Mouse (Mus musculus): ENCODE measurements around the gene Tmem150b. TPM values are rescaled to one million over a fixed set of nuclear protein-coding genes. Genes with fewer than 3 reads are reported as not detected.

Tmem150b gene
- total RNA-seq, 2 experiments from 2014 or later: 0.22 to 0.23 TPM

DNA sequence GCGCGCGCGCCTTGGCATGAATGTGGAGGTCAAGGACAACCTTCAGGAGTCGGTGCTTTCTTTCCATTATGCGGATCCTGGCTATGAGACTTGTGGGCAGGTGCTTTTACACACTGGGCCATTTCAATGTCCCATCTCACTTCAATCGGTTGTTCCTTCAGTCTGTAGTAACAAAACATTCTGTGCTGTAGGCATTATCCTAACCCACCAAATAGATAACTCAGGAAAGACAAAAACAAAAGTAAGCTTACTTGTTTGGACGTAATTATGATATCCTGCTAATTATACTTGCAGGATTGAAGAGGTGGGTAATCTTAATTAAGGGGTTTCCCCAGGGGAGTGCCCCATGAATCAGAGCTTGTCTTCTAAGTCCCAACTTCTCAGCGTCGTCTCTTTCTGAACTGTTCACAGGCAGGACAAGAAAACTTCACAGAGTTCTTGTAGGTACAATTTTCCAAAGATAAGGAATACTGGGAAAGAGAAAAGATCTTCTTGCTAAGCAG is 14.0 kb upstream of the Tmem150b start:
- DNase-seq (ENCODE audit: low spot score): no peak
- intact Hi-C loops (cut with DNase I): no loop called here

GRCm38 (mm10) chr7:4732968-4733392 is 7.9 kb upstream of the Tmem150b start:
- DNase-seq (ENCODE audit: low spot score): no peak
- intact Hi-C loops (cut with DNase I): no loop called here

- DNase-seq (ENCODE audit: low spot score): no peak
- intact Hi-C loops (cut with DNase I): no loop called here
Observed at GRCm38 (mm10) chr7:4731090-4731489, 6.0 kb upstream of the Tmem150b start.

GRCm38 (mm10) chr7:4724359-4724758 is 690 bp downstream of the Tmem150b start:
- no peak for DNase-seq (ENCODE audit: low spot score)
- intact Hi-C loops (cut with DNase I): no loop called here

DNA sequence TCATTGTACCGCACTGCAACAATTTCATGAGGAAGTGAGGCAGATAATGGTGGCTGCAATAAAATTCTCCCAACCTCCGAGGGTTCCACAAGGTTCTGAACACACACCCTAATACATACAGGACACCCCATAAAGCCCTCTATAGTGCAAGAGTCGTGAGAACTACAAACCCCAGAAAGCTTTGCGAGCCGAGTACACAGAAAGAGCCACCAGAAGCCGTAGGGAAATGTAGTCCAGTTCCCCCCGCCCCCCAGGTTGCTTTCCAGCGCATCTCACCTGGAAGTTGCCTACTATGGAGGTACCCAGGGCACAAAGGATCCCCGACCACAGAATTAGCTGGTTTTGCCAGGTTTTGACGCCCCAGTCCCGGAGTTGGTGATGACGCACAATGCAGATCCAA is 1.5 kb downstream of the Tmem150b start:
- intact Hi-C loops (cut with DNase I): no loop called here
- DNase-seq (ENCODE audit: low spot score): no peak

DNA sequence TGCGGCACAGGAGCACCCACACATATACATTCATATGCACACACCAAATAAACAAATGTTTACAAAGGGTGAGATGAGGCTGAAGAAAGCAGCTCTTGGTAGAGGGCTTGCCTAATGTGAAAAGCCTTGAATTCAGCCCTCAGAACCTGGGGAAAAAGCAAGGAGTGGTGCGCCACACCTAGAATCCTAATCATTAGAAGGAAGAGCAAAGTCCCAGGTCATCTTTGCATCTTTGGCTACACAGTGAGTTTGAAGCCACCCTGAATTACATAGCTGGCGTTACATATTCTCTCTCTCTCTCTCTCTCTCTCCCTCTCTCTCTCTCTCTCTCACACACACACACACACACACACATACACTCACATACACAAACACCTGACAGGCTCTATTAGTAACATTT is 5.8 kb downstream of the Tmem150b start:
- intact Hi-C loops (cut with DNase I): no loop called here
- DNase-seq (ENCODE audit: low spot score): no peak

DNA sequence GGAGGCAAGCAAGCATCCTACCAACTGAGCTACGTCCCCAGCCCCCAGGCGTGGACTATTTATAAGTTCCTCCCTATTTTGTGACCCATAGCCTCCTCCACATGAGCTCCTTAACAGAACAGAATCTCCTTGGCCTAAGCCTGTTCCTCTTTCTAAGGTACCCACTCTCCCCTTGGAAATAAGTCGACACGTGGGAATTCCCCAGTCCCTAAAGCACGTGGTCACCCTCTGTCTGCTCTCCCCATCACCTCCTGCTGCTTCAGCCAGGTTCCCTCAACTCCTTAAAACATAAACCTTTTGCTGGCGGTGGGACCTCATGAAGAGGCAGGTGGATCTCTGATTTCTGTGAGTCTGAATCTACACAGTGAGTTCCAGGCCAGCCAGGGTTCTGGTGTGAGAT is 8.1 kb downstream of the Tmem150b start:
- intact Hi-C loops (cut with DNase I): no loop called here
- DNase-seq (ENCODE audit: low spot score): no peak

DNA sequence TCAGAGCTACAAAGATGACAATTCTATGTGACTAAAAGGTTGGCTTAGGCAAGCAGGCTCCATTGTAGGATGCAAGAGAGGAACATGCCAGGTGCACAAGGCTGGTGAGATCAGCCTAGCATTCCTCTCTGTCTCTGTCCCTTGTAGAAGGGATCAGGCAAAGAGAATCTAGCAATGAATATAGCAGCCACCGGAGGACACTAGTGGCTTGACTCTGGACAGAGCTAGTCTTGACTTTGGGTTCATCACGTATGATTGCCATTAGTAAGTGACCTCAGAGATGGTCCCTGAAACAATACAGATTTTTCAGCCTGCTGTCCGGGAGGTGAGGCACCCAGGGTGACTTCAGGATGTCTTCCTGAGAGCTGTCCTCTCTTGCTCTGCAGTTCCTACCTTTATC is 12.5 kb downstream of the Tmem150b start:
- no peak for DNase-seq (ENCODE audit: low spot score)
- intact Hi-C loops (cut with DNase I): no loop called here

DNA sequence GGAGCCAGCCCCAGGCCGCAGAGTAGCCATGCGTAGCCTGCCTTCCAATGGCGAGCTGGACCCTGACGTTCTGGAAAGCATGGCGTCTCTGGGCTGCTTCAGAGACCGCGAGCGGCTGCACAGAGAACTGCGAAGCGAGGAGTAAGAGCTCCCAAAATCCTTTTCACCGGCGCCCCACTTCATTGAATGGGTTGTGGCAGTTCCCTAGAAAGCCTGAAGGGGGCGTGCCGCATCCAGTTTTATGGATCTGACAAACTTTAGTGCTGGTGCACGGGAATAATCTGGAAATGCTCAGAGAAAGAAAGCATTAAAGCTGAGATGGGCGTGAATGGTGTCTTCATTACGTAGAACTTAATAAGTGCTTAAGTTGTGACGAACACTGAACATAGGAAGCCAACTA is 20.0 kb downstream of the Tmem150b start:
- no peak for DNase-seq (ENCODE audit: low spot score)
- intact Hi-C loops (cut with DNase I): loop anchor here (5.0 kb wide), 1 partner anchor 87 kb away; the partner anchor contains the start of gene Rpl28

DNA sequence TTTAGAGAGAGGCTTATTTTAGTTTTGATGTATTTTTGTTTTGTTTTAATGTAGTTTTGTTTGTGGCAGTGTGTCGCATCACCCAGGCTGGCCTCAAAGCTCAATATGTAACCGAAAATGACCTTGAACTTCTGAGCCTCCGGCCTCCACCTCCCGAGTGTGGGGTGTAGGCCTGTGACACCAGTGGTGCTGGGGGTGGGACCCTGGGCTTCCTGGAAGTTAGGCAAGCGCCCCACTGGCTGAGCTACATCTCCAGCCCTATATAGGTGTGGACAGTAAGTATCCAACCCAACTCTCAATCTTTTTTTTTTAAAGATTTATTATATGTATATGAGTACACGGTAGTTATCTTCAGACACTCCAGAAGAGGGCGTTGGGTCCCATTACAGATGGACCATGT is 21.9 kb downstream of the Tmem150b start:
- intact Hi-C loops (cut with DNase I): no loop called here
- no peak for DNase-seq (ENCODE audit: low spot score)

GRCm38 (mm10) chr7:4702334-4702733 is 22.7 kb downstream of the Tmem150b start:
- no peak for DNase-seq (ENCODE audit: low spot score)
- intact Hi-C loops (cut with DNase I): no loop called here

DNA sequence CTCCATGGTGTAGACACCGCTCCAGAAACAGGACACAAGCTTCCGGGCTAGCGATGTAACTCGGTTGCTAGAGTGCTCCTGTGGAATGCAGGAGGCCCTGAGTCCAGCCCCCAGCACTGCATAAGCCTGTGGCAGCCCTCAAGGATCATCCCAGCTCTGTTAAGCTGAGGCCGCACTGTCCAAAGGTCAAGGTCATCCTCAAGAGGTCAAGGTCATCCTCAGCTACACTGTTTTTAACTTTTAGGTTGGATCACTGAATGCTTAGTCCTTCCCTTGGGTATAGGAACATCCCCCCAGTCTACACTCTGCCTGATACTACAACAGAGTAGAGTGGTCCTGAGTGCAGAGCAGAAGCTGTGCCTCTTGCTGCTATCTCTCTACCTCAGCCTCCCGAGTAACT is 32.0 kb downstream of the Tmem150b start:
- no peak for DNase-seq (ENCODE audit: low spot score)
- intact Hi-C loops (cut with DNase I): no loop called here

- DNase-seq (ENCODE audit: low spot score): no peak
- intact Hi-C loops (cut with DNase I): no loop called here
Observed at GRCm38 (mm10) chr7:4690951-4691653, 33.9 kb downstream of the Tmem150b start.

DNA sequence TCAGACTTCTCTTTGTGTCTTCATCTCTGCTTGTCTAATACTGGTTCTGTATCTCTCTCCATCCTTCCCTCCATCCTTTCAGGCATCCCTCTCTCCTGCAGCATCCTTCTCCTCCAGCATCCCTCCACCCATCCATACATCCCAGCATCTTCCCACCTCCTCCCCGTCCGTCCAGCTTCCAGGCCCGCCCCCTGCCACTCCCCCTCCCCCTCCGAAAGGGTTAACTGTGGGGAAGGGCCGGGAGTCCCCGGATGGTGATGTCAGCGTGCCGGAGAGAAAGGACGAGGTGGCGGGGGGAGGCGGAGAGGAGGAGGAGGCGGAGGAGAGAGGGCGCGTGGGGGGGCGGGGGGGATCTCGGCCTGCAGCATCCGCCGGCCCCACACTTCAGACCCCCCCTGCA is 34.7 kb downstream of the Tmem150b start, which contains the start of gene Brsk1:
Gene Brsk1 (plus strand): TSS at position 218 of the 400 bp plus-strand sequence.
- peak; percentile 26 for DNase-seq (ENCODE audit: low spot score)
- intact Hi-C loops (cut with DNase I): no loop called here

DNA sequence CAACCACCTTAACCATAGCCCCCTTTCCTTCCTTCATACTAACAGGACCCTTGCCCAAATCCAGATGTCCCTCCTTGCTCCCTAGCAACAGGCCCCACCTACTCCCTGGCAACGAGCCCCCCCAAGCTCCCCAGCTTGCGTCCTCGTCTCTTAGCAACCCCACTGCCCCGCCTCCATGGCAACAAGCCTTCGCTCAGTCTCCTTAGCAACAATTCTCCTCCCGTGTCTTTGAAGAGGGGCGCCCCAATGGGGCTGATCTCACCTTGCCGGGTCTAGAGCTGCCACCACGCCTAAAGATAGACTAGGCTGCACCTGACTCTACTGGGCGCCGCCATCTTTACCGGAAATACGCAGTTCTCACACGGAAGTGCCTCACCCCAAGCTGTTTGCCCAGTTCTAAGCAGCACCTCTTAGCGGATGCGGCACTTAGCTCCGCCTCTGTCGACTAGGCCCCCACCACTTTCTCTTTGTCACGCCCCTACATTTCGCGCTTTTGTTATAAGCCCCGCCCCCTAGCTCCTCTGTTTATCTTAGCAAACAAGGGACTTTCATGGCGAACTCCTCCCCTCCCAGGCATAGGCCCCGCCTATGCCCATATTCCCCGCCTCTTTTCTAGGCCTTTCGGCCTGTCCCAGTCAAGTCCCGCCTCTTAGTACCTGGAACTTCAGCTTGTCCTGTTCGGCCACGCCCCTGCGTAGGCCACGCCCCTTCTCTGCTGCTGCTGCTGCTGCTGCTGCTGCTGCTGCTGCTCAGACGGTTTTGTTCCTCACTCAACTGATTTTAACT is 40.2 kb downstream of the Tmem150b start, which contains the start of gene Hspbp1:
Gene Hspbp1 (minus strand): TSS at position 437 of the 786 bp plus-strand sequence.
- intact Hi-C loops (cut with DNase I): loop anchor here (2.0 to 5.0 kb wide), 3 partner anchors 26 to 108 kb away; partner anchors contain the start of genes Kmt5c, Ppp6r1 and Rpl28
- peak; percentile 95 for DNase-seq (ENCODE audit: low spot score)

- intact Hi-C loops (cut with DNase I): loop anchor here (2.0 kb wide), 2 partner anchors 25 to 109 kb away; partner anchors contain the start of genes Ppp6r1 and Rpl28
- DNase-seq (ENCODE audit: low spot score): no peak
Observed at GRCm38 (mm10) chr7:4684203-4684602, 40.8 kb downstream of the Tmem150b start.

GRCm38 (mm10) chr7:4683307-4683706 is 41.7 kb downstream of the Tmem150b start:
- intact Hi-C loops (cut with DNase I): loop anchor here (2.0 kb wide), 1 partner anchor 19 kb away; no protein-coding TSS in a partner anchor
- no peak for DNase-seq (ENCODE audit: low spot score)

DNA sequence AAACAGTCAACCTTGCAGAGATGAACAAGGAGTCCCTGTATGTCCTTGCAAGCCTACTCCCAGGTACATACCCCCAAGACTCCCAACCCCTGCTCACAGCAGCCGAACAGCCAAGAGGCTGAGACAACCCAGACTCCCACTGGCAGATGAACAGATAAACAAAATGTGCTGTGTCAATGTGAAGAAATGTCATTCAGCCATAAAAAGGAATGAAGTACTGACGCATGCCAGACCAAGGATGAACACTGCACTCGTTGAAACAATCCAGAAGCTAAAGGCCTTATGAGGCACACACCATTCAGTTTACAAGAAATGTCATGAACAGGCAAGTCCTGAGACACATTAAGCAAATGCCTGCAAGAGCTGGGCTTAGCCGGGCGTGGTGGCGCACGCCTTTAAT is 49.8 kb downstream of the Tmem150b start:
- DNase-seq (ENCODE audit: low spot score): no peak
- intact Hi-C loops (cut with DNase I): no loop called here

DNA sequence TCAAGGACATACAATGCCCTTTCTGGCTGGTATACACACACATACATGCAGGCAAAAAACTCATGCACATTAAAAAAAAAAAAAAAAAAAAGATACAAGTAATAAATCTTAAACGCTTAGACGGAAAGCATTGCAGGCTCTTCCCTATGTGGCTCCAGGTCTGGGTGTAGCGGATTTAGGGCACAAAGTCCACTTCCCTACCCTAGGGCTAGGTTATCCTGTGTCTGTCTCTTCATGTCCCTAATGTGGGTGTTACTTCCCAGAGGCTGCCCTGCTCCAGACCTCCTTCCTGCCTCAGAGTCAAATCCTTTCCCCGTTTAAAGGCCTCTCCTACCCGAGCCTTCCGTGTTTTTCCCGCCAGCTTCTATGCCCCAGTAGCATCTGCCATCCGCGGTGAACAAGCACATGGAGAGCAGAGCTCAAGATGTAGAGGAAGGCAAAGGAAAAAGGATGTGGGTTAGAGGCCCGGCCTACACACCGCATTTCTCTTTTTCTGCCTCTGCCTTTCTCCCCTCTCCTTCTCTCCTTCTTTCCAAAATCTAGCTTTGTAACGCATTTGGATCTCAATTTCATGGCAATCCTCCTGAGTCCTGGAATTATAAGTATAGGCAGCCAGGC is 50.8 kb downstream of the Tmem150b start:
- DNase-seq (ENCODE audit: low spot score): no peak
- intact Hi-C loops (cut with DNase I): no loop called here

DNA sequence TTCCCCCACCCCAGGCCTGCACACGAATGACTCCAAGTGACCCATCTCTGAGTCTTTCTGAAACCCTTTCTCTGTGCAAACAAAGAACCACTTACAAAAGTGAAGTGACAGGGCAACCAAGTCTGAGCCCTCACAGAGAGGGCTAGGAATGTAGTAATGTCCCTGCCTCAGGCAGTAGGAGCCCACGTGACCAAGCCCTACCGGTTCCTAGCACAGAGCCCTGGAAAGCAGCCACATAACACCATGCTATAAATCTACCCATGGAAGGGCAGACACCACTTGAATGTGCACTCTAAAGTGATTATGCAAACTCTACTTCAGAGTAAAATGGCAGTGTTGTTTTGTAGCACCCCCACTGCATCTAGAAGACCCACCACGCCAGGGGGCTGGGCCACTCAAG is 53.1 kb downstream of the Tmem150b start:
- no peak for DNase-seq (ENCODE audit: low spot score)
- intact Hi-C loops (cut with DNase I): no loop called here

All from heart, postnatal 25 days (tissue).